Mouse (Mus musculus) CD4-positive, CD25-positive, alpha-beta regulatory T cell, adult 2 months (primary cell): ENCODE measurements around the gene Olfr770.
"Not testable (repeated sequence)": the region's sequence is repeated elsewhere in the genome, so short reads cannot be mapped to it uniquely, and the experiment has no call there.

Experiments used
- DNase-seq: peaks from one replicate; pipeline ENCODE4 v3.0.0-alpha.2; 2012; ENCODE audit warnings: low read depth, low spot score

Olfr770 gene

DNA sequence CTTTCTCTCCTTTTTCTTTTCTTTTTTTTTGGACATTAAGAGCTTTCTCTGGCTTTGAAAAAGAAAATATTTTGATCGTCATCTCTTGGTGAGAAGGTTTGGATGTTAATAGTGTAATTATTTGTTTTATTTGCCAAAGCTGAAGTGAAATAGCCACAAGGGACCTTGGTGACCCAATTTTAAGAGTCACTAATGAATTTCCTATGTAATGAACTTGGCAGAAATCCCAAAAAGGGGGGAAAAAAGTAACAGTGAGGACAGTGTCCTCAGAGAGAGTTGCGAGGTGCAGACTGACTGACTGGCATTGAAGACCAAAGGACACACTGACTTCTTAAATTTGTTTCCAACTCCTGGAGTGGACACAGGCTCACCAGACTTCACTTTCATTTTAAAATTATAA is at the start of gene Olfr770:
Gene Olfr770, minus strand, starts transcription at position 101 of the 400 bp plus-strand sequence.
- no peak for DNase-seq

GRCm38 (mm10) chr10:129187319-129187718 is 48.5 kb upstream of the Olfr770 start, which contains the start of gene Olfr773:
Gene Olfr773 (minus strand): TSS chr10:129187419.
- DNase-seq = not testable (repeated sequence)

- not testable (repeated sequence) for DNase-seq
These were observed 39.0 kb upstream of the Olfr770 start, which contains the start of gene Olfr772 for GRCm38 (mm10) chr10:129177821-129178220. Gene Olfr772 (minus strand): TSS chr10:129177921.

DNA sequence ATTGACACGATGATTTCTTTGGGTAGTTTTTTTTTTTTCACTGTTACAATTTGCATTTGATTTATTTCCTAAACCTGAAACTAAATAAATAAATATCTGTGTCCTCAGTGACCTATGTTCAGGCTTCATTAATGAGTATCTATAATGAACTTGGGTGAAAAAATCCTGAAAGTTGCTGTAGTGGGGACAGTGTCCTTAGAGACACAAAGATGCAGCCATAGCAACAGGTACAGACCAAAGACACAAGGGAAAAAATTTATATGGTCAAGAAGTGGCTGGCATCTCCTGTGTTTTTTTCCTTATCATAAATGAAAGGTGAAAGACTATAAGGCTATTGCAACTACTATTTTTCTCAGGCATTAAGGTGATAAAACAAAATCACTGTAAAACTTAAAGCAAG is 25.9 kb upstream of the Olfr770 start, which contains the start of gene Olfr771:
Gene Olfr771, minus strand, starts transcription at position 101 of the 400 bp plus-strand sequence.
- no peak for DNase-seq

DNA sequence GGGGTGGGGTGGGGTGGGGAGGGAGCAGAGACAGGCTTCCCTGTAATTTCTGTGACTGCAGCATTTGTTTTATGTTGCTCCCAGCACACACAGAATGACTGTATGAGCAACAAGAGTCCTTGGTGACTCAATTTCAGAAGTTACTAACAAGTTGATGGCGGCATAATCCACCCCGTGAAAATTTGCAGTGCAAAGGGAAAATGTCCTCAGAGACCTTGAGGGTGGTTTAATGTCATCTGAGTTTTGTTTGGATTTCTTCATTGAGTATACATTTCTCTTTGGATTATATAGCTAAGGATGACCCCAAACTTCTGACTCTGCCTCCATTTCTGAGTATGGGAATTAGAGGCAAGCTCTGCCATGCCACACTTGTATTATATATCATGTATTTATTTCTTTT is 21.0 kb downstream of the Olfr770 start, which contains the start of gene Olfr769:
Gene Olfr769, minus strand, starts transcription at position 101 of the 400 bp plus-strand sequence.
- no peak for DNase-seq

DNA sequence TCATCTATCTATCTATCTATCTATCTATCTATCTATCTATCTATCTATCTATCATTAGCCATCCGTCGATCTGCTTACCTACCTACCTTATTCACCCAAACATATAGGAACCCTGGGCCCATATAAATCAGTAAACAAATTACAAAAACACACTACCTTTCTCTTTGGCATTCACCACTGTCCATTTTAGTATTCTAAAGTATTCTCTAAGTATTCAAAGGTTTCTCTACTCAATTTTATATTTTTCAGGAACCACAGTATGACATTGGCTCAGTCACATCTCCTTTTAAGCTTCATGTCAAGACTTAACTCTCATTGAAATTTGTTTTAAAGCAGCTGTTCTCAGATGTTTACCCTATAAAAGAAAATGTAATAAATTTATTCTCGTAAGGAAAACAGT is 23.7 kb downstream of the Olfr770 start:
- DNase-seq = no peak

- no peak for DNase-seq
These were observed 37.6 kb downstream of the Olfr770 start for GRCm38 (mm10) chr10:129101231-129101630.

GRCm38 (mm10) chr10:129099275-129099674 is 39.5 kb downstream of the Olfr770 start, which contains the start of gene Olfr768:
Gene Olfr768 (minus strand): TSS chr10:129099375.
- no peak for DNase-seq

DNA sequence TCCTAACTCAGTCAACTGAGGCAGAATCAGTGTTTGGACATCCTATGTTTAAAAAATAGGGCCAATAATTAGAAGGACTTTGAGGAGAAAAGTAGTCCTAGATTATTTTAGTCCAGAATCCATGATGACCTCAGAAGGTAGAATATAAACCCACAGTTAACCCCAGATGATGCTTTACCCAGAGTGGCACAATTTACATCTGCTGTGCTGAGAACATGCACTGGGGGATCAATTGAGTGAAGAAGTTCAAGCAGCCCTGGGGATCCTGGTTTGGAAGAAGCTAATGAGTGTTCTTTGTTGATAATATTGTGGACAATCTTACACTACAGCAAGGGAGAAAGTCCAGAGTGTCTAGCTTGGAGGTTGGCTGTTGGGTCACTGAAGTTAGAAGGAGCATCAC is 56.0 kb downstream of the Olfr770 start, which contains the start of gene Olfr767:
Gene Olfr767, minus strand, starts transcription at position 101 of the 400 bp plus-strand sequence.
- not testable (repeated sequence) for DNase-seq
